Mouse (Mus musculus) lung, adult 2 months (tissue): ENCODE measurements around the gene Cnot8. TPM values are rescaled to one million over a fixed set of nuclear protein-coding genes. Genes with fewer than 3 reads are reported as not detected.
A peak's percentile ranks its signal among the peaks of the same experiment; 100 is the strongest.

Source experiments
- DNase-seq: peaks from one replicate; pipeline ENCODE4 v3.0.0; 2022
- H3K4me1 ChIP-seq: fragments of 200-500 bp; 2 replicates; pipeline ENCODE4 v1.6.1; 2011; ENCODE audit warnings: low read length; ENCODE audit not compliant: control insufficient read depth, insufficient read depth
- H3K4me3 ChIP-seq: fragments of 200-500 bp; replicated peaks from 2 replicates; pipeline ENCODE3; 2011; ENCODE audit warnings: low read depth, mild to moderate bottlenecking, control low read depth, low read length; ENCODE audit errors: extremely low read depth
- CTCF ChIP-seq: fragments of 200-500 bp; IDR thresholded peaks from 2 replicates; pipeline ENCODE4 v1.5.1; 2011; ENCODE audit warnings: mild to moderate bottlenecking, low read length, control low read depth; ENCODE audit not compliant: insufficient read depth
- POLR2A ChIP-seq: fragments of 200-500 bp; IDR thresholded peaks from 2 replicates; pipeline ENCODE4 v1.6.1; 2011; ENCODE audit warnings: low read depth, mild to moderate bottlenecking, control low read depth, low read length, borderline replicate concordance; ENCODE audit errors: extremely low read depth
- WGBS: fragments of 180-500 bp; shearing (Covaris S2); methylation state at CpG from one replicate; pipeline ENCODE4 v1.1.7; 2018; 5-methylcytosine and 5-hydroxymethylcytosine counted together
- polyA plus RNA-seq: library from polyadenylated mRNA; depleted of rRNA; stranded (reverse); fragments of >200 nt; gene quantifications from 2 replicates; pipeline ENCODE4 v1.2.3, GENCODE M21; 2012; rRNA removed

The Cnot8 gene
- polyA plus RNA-seq, 1 experiment: 64.0 TPM

- TF ChIP-seq CTCF: no peak
- no peak for TF ChIP-seq POLR2A
- Histone ChIP-seq H3K4me1 (no peaks in the 10 kb centered on the region), H3K4me3 (no peak overlapping the region)
- 87% methylated on average over 9 of the region's 9 CpGs for WGBS
- no peak for DNase-seq
Measured at GRCm38 (mm10) chr11:58143704-58144426, 39.9 kb downstream of the Cnot8 start.

DNA sequence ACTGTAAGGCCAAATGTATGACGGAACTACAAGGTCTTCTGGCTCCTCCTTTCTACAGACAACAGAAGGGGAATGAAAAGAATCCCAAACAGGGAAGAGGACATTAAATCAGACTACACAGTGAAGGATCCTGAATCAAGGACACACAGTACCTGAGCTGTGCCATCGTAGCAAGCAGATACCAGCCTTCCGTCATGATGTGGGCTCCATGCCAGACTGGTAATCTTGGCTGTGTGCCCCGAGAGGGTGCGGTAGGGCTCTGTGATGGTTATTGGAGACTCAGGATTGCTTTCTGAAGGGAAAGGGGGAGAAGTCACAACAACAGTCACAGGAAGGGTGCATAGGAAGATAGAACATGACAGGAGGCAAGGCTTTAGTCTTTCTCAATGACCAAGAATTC, 42.3 kb downstream of the Cnot8 start:
- Histone ChIP-seq H3K4me3 (no peak overlapping the region), H3K4me1 (no peaks in the 10 kb centered on the region)
- 54% methylated on average over 5 of the region's 5 CpGs for WGBS
- no peak for DNase-seq
- TF ChIP-seq POLR2A: no peak
- no peak for TF ChIP-seq CTCF

GRCm38 (mm10) chr11:58155458-58155857, 51.5 kb downstream of the Cnot8 start:
- DNase-seq: no peak
- WGBS: 85% methylated on average over 9 of the region's 9 CpGs
- TF ChIP-seq CTCF (no peak), POLR2A (no peak)
- no peaks in the 10 kb centered on the region for H3K4me1 ChIP-seq
- no peak overlapping the region for H3K4me3 ChIP-seq

DNA sequence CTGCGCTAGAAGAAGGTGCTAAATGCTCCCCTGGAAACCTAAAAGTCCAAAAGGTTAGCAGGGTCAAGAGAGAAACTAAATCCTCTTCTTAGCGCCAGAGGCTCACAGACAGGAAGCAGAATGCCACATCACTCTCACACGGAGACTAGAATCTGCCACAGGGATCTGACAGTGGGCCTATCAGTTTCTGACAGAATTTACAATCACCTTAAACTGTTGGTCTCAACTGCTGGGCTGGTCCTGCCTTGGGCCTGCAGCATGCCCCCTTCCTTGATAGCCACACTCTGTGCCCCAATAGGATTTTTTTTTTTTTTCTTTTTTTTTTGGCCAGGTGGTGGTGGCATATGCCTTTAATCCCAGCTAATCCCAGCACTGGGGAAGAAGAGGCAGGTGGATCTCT, 52.9 kb downstream of the Cnot8 start:
- Histone ChIP-seq H3K4me3 (no peak overlapping the region), H3K4me1 (no peaks in the 10 kb centered on the region)
- TF ChIP-seq POLR2A (no peak), CTCF (no peak)
- no peak for DNase-seq
- 76% methylated on average over 3 of the region's 3 CpGs for WGBS

DNA sequence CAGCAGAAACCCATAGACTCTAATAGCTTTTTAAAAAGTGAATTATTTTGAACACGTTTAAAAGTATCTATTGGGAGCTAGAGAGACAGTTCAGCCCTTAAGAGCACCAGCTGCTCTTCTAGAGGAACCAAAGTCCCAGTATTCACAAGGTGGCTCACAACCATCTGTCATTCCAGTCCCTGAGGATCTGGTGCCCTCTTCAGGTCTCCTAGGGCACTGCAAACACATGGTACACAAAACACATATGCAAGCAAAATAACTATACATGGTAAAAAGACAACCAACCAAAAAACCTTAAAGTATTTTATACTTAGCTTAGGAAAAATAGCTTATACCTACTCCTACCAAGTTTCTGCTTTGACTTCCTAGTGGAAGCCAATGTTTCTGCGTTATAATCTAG, 61.1 kb downstream of the Cnot8 start:
- WGBS: 95% methylated on average over 2 of the region's 2 CpGs
- H3K4me1 ChIP-seq: peaks cover 3% of the 10 kb centered on the region; the same call in 1 of the 2 replicates
- no peak for DNase-seq
- no peak for TF ChIP-seq CTCF
- TF ChIP-seq POLR2A: no peak
- no peak overlapping the region for H3K4me3 ChIP-seq

DNA sequence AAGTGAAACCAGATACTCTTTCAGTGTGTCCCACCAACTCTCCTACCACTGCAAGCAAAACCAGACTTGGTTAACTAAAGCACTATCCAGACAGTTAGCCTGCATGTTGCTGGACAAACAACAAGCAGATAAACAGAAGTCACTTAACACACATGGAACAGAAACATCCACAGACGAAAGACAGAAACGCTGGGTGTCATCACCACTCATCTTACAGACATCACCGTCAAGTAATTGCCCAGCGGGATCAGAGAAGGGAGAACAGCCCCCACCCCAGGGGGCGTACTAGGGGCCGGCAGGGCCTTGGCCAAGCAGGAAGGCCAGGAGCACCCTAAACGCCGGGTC, 63.8 kb downstream of the Cnot8 start:
- Histone ChIP-seq H3K4me3 (peak overlapping the region; percentile 91), H3K4me1 (peaks cover 6% of the 10 kb centered on the region; the same call in 1 of the 2 replicates)
- no peak for DNase-seq
- WGBS: 0% methylated on average over 8 of the region's 8 CpGs
- TF ChIP-seq POLR2A (no peak), CTCF (no peak)

Other genes starting within 250 kb of the Cnot8 start
- gene Larp1, start 95.1 kb upstream of the Cnot8 start, polyA plus RNA-seq: 26.9 and 34.6 TPM in 2 replicates
- gene Gm12248, start 11.0 kb upstream of the Cnot8 start, polyA plus RNA-seq: 0.42 and 1.6 TPM in 2 replicates
- 5.5 and 5.7 TPM in 2 replicates for gene Gemin5, start 64.4 kb downstream of the Cnot8 start, polyA plus RNA-seq
- gene Mrpl22, start 67.5 kb downstream of the Cnot8 start, polyA plus RNA-seq: 18.4 and 22.6 TPM in 2 replicates
- 11.6 and 14.7 TPM in 2 replicates for gene Igtp, start 95.4 kb downstream of the Cnot8 start, polyA plus RNA-seq
- 13.9 and 16.4 TPM in 2 replicates for gene Irgm2, start 95.5 kb downstream of the Cnot8 start, polyA plus RNA-seq
- gene 4930438A08Rik, start 170.6 kb downstream of the Cnot8 start, polyA plus RNA-seq: 0.12 TPM in 1 of 2 replicates, not detected in the other
- gene Zfp692, start 202.9 kb downstream of the Cnot8 start, polyA plus RNA-seq: 17.0 and 24.1 TPM in 2 replicates
- gene Zfp672, start 226.2 kb downstream of the Cnot8 start, polyA plus RNA-seq: 30.2 and 30.6 TPM in 2 replicates
- 29.4 and 36.5 TPM in 2 replicates for gene Sh3bp5l, start 226.6 kb downstream of the Cnot8 start, polyA plus RNA-seq